Mouse (Mus musculus) R1 (cell line): ENCODE results near the gene Pknox1.
A peak's percentile ranks its signal among the peaks of the same experiment; 100 is the strongest.

ENCODE experiments used
- DNase-seq: peaks from one replicate; pipeline ENCODE4 v3.0.0-alpha.2; 2018; ENCODE audit warnings: low read depth, low spot score

Gene Pknox1

GRCm38 (mm10) chr17:31646199-31647002 lies 81.9 kb downstream of the Pknox1 start:
- DNase-seq, result peak; percentile 65

- no peak for DNase-seq
Observed at GRCm38 (mm10) chr17:31652152-31652551, 87.6 kb downstream of the Pknox1 start.

DNA sequence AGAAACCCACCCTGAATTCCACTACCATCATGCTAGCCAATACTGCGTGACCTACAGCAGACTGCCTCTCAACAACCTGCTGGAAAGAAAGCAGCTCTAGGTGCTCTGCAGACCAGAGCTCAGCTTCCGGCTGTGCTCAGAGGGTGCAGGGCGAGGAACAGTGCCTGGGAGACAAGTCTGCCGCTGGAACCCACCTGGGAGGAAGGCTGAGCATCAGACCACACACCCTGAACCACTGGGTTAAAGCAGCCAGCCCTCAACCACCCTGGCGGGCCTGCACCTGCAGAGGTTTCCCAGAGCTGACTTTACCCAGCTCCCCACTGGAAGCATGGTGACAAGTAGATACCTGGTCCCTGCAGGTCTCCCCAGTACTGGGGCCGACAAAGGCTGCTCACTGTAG lies 88.7 kb downstream of the Pknox1 start:
- DNase-seq, result no peak

GRCm38 (mm10) chr17:31655366-31655765 lies 90.8 kb downstream of the Pknox1 start:
- peak; percentile 42 for DNase-seq

DNA sequence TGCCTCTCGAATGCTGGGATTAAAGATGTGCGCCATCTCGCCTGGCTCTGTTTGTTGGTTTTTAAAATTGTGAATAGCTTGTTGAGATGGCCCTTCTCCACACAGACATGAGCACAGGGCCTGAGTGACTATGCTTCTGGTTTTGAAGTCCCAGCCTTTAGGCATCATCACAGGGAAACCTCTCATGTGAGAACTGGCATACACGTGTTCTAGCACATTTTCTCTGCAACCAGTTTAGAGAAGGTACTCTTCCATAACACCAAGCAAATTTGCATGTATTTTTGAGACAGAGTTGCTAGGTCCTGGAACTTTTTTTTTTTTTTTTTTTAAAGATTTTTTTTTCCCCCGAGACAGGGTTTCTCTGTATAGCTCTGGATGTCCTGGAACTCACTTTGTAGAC lies 92.1 kb downstream of the Pknox1 start:
- DNase-seq, result no peak
